Mouse (Mus musculus): ENCODE results near the gene Pten. TPM values are rescaled to one million over a fixed set of nuclear protein-coding genes. Genes with fewer than 3 reads are reported as not detected.

The Pten gene
- total RNA-seq, 2 experiments from 2014 or later, result 146 to 153 TPM

- intact Hi-C loops (cut with DNase I), result no loop called here
Observed at GRCm38 (mm10) chr19:32869053-32869680, 111.9 kb downstream of the Pten start.

GRCm38 (mm10) chr19:32873904-32874637 is 116.8 kb downstream of the Pten start:
- intact Hi-C loops (cut with DNase I), result no loop called here
- no peak for DNase-seq (ENCODE audit: low spot score in 2 of 2)

More at GRCm38 (mm10) chr19:32869053-32869680, 111.9 kb downstream of the Pten start:
- DNase-seq (ENCODE audit: low spot score in 2 of 2), result no peak

Other genes starting within 250 kb of the Pten start
- gene Papss2, start 161.7 kb upstream of the Pten start, total RNA-seq (2021), result 1 to 10 TPM; 7.7 to 8.0 TPM
- gene Atad1, start 17.7 kb upstream of the Pten start, total RNA-seq (2021), result 10 to 100 TPM; 94.7 to 97.0 TPM

Data from left cerebral cortex, postnatal 36 days (tissue).